Comparison of ENCODE assay signal across 23 mouse cellular contexts in the genomic region with DNA sequence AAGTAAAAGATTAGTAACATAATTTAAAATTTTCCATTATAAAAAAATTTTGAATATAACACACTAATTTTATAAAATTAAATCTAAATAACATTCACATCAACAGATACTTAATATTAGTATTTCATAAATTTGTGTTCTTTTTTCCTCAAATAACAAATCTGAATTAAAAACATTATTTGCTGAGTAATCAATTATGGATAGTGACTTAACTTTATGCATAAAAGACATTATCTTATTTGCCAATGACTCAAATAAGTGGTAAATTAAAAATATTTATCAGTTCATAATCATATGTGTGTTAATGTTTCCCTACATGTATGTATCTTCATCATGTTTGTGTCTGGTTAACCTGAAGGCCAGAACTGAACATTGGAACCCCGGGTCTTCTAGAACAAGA.
DNase-seq lines count a peak whose midpoint lies in the region; ATAC-seq and TF ChIP-seq lines count a peak whose summit lies in the region.
"Had no signal": no experiment of that assay in that cellular context is flagged by ENCODE, and none has a peak within 500 bp of the region (broad histone marks: within the 10 kb centered on the region; RNA-seq: fewer than 3 reads in every experiment).

No protein-coding gene starts in this region.

- H3K4me2 ChIP-seq in CH12.LX (ENCODE audit: insufficient read depth, low read depth, poor library complexity, severe bottlenecking) = no peak overlapping the region
- no peak overlapping the region for H3K4me2 ChIP-seq in neural tube, embryonic 15.5 days

- TF ChIP-seq RAD21 in CH12.LX (IDR thresholded peaks at IDR 0.05; ENCODE audit: low read depth, low read length) (no peak), MEL (IDR thresholded peaks at IDR 0.05; ENCODE audit: low read depth, low read length) (no peak)

- H3K4me3 ChIP-seq in CH12.LX (replicated peaks in 1 of 3; ENCODE audit: low read depth in 2 of 3, low read length in 2 of 3, poor library complexity in 1 of 3) (no peak overlapping the region), ES-E14 (ENCODE audit: insufficient read depth in 1 of 2, low read depth in 1 of 2, low read length in 2 of 2, poor library complexity in 1 of 2, severe bottlenecking in 1 of 2) (no peak overlapping the region), MEL (ENCODE audit: control insufficient read depth in 1 of 2, insufficient read depth in 1 of 2, low read depth in 2 of 2, low read length in 2 of 2) (no peak overlapping the region)
- no peak overlapping the region for H3K4me3 ChIP-seq in neural tube, embryonic 15.5 days (replicated peaks)

- no peak for DNase-seq in CH12.LX (ENCODE audit: extremely low read depth)
- DNase-seq in ES-E14 (ENCODE audit: low read depth, low spot score) = no peak
- no peak for DNase-seq in MEL (ENCODE audit: low read depth, low spot score)
- no peak for DNase-seq in kidney, postnatal 25 days
- DNase-seq in ovary, postnatal 36 days (ENCODE audit: low spot score) = no peak
- DNase-seq: adrenal gland, adult 2 months; adrenal gland, adult 8-10 months; adrenal gland, postnatal 10 days; adrenal gland, postnatal 14 days; adrenal gland, postnatal 25 days; adrenal gland, postnatal 36 days; B cell, adult 2 months; cerebellum, adult 11 months; cerebellum, adult 11-12 months; cerebellum, adult 18-20 months; cerebellum, adult 2 months; cerebellum, adult 8-10 months; cerebellum, adult 9-10 months had no signal

- H3K4me1 ChIP-seq in CH12.LX (ENCODE audit: control insufficient read depth in 1 of 2, insufficient read depth in 2 of 2) = no peaks in the 10 kb centered on the region
- H3K4me1 ChIP-seq in ES-E14 (ENCODE audit: control insufficient read depth in 2 of 2, insufficient read depth in 2 of 2, low read length in 2 of 2, poor library complexity in 1 of 2) = no peaks in the 10 kb centered on the region
- no peaks in the 10 kb centered on the region for H3K4me1 ChIP-seq in MEL (ENCODE audit: control insufficient read depth in 1 of 2, insufficient read depth in 2 of 2, low read length in 2 of 2)
- no peaks in the 10 kb centered on the region for H3K4me1 ChIP-seq in neural tube, embryonic 15.5 days

- WGBS in neural tube, embryonic 15.5 days = 93% methylated on average over 1 of the region's 1 CpGs

- dilution Hi-C loops in CH12.LX (cut with MboI; ENCODE audit: extremely low pct_ligation_motif_present, extremely low pct_unique_long_range_greater_than_20kb, low sequenced_read_pairs) = no loop called here

- H3K79me2 ChIP-seq in CH12.LX (replicated peaks; ENCODE audit: control insufficient read depth, extremely low read depth, insufficient read depth, poor library complexity, severe bottlenecking) (no peaks in the 10 kb centered on the region), MEL (ENCODE audit: control insufficient read depth, insufficient read depth, low read length, poor library complexity) (no peaks in the 10 kb centered on the region)

- H3K9me3 ChIP-seq in CH12.LX (replicated peaks; ENCODE audit: low read length) (peaks cover 21% of the 10 kb centered on the region), ES-E14 (ENCODE audit: control insufficient read depth, insufficient read depth, low read depth, low read length) (no peaks in the 10 kb centered on the region), MEL (replicated peaks; ENCODE audit: insufficient read depth, low read length) (no peaks in the 10 kb centered on the region)
- no peaks in the 10 kb centered on the region for H3K9me3 ChIP-seq in neural tube, embryonic 15.5 days (replicated peaks)
- H3K9me3 ChIP-seq: G1E had no signal

- no peak for ATAC-seq in neural tube, embryonic 15.5 days (ENCODE audit: low FRiP score)
- ATAC-seq: activated CD4-positive, CD25-positive, alpha-beta regulatory T cell, adult 4 months; CD4-positive, CD25-positive, alpha-beta regulatory T cell, adult 4 months; Patski had no signal

- TF ChIP-seq POLR2A in CH12.LX (IDR thresholded peaks at IDR 0.05; ENCODE audit: low read depth, low read length) = no peak
- no peak for TF ChIP-seq POLR2A in MEL (IDR thresholded peaks at IDR 0.05; ENCODE audit: control insufficient read depth in 1 of 2, insufficient read depth in 1 of 2, low read depth in 1 of 2, low read length in 2 of 2, poor library complexity in 1 of 2)

- no peaks in the 10 kb centered on the region for H3K27me3 ChIP-seq in CH12.LX (replicated peaks)
- no peaks in the 10 kb centered on the region for H3K27me3 ChIP-seq in MEL (ENCODE audit: control insufficient read depth in 1 of 2, insufficient read depth in 2 of 2, low read length in 2 of 2)
- H3K27me3 ChIP-seq in neural tube, embryonic 15.5 days (replicated peaks) = no peaks in the 10 kb centered on the region
- H3K27me3 ChIP-seq: Patski had no signal

- TF ChIP-seq CTCF in CH12.LX (conservative IDR thresholded peaks at IDR 0.05 in 1 of 2, IDR thresholded peaks at IDR 0.05 in 1 of 2; ENCODE audit: low read depth in 2 of 2, low read length in 2 of 2) (no peak), MEL (IDR thresholded peaks at IDR 0.05 in 2 of 3, conservative IDR thresholded peaks at IDR 0.05 in 1 of 3; ENCODE audit: control insufficient read depth in 1 of 3, insufficient read depth in 1 of 3, low read depth in 2 of 3, low read length in 3 of 3, poor library complexity in 1 of 3, severe bottlenecking in 1 of 3) (no peak)

- H3K27ac ChIP-seq in CH12.LX (ENCODE audit: insufficient read depth, low read depth) = no peak overlapping the region
- H3K27ac ChIP-seq in ES-E14 (ENCODE audit: insufficient read depth, low read depth, low read length, poor library complexity, severe bottlenecking) = no peak overlapping the region
- H3K27ac ChIP-seq in MEL (ENCODE audit: control insufficient read depth, low read depth, low read length) = no peak overlapping the region
- no peak overlapping the region for H3K27ac ChIP-seq in neural tube, embryonic 15.5 days (replicated peaks)

- no peak for TF ChIP-seq EP300 in CH12.LX (IDR thresholded peaks at IDR 0.05; ENCODE audit: low read length)
- TF ChIP-seq EP300 in MEL (IDR thresholded peaks at IDR 0.05; ENCODE audit: low read depth in 1 of 2, low read length in 2 of 2) = no peak

- H3K36me3 ChIP-seq in CH12.LX (replicated peaks in 1 of 2; ENCODE audit: control insufficient read depth in 1 of 2, insufficient read depth in 1 of 2, low read length in 1 of 2) = no peaks in the 10 kb centered on the region
- H3K36me3 ChIP-seq in ES-E14 (ENCODE audit: control insufficient read depth, insufficient read depth, low read length, poor library complexity, severe bottlenecking) = no peaks in the 10 kb centered on the region
- H3K36me3 ChIP-seq in MEL (ENCODE audit: control insufficient read depth in 1 of 2, insufficient read depth in 2 of 2, low read length in 2 of 2) = no peaks in the 10 kb centered on the region
- no peaks in the 10 kb centered on the region for H3K36me3 ChIP-seq in neural tube, embryonic 15.5 days
- H3K36me3 ChIP-seq: G1E had no signal

- in situ Hi-C loops in CH12.LX (cut with MboI; ENCODE audit: low pct_ligation_motif_present, low pct_unique_long_range_greater_than_20kb, low sequenced_read_pairs) (no loop called here), ES-E14 (cut with MboI; ENCODE audit: low sequenced_read_pairs in 2 of 2, unreplicated experiment in 2 of 2) (no loop called here)

- H3K9ac ChIP-seq in CH12.LX (ENCODE audit: insufficient read depth, low read depth) (no peak overlapping the region), ES-E14 (ENCODE audit: insufficient read depth, low read depth, low read length, poor library complexity, severe bottlenecking) (no peak overlapping the region), MEL (ENCODE audit: control insufficient read depth, low read depth, low read length, poor library complexity, severe bottlenecking) (no peak overlapping the region)
- H3K9ac ChIP-seq in neural tube, embryonic 15.5 days (replicated peaks) = no peak overlapping the region

TF ChIP-seq in CH12.LX, 34 proteins besides CTCF, POLR2A, EP300 and RAD21:
- TF ChIP-seq MAFK (IDR thresholded peaks at IDR 0.05; ENCODE audit: insufficient replicate concordance, low read length) = peak; percentile 74
- no peak for TF ChIP-seq UBTF (IDR thresholded peaks at IDR 0.05; ENCODE audit: low read depth, low read length)
- TF ChIP-seq SIN3A (IDR thresholded peaks at IDR 0.05; ENCODE audit: low read length) = no peak

TF ChIP-seq in ES-E14, 5 proteins besides CTCF, POLR2A, EP300 and RAD21:
- TF ChIP-seq MAFK (IDR thresholded peaks at IDR 0.05; ENCODE audit: insufficient read depth, low read depth, low read length) = peak; percentile 73; the same call in 1 of the 2 replicates
- no peak for TF ChIP-seq HCFC1 (IDR thresholded peaks at IDR 0.05; ENCODE audit: borderline replicate concordance, insufficient read depth, low read length)
- TF ChIP-seq ZC3H11A (IDR thresholded peaks at IDR 0.05; ENCODE audit: borderline replicate concordance, low read depth, low read length) = no peak
- no peak for TF ChIP-seq CHD2 (IDR thresholded peaks at IDR 0.05; ENCODE audit: low read depth, low read length)
- no peak for TF ChIP-seq ZNF384 (IDR thresholded peaks at IDR 0.05; ENCODE audit: low read depth, low read length)

TF ChIP-seq in MEL, 35 proteins besides CTCF, POLR2A, EP300 and RAD21:
- no peak for TF ChIP-seq NELFE (IDR thresholded peaks at IDR 0.05; ENCODE audit: low read depth, low read length)
- no peak for TF ChIP-seq ETS1 (IDR thresholded peaks at IDR 0.05; ENCODE audit: low read depth, low read length)
- TF ChIP-seq MAFK (IDR thresholded peaks at IDR 0.05; ENCODE audit: borderline replicate concordance, low read depth, low read length) = peak; percentile 81
- TF ChIP-seq ZNF384 (IDR thresholded peaks at IDR 0.05; ENCODE audit: low read depth, low read length) = no peak
- no peak for TF ChIP-seq HCFC1 (IDR thresholded peaks at IDR 0.05; ENCODE audit: low read depth, low read length)
- no peak for TF ChIP-seq ZC3H11A (IDR thresholded peaks at IDR 0.05; ENCODE audit: low read depth, low read length)
